Mouse (Mus musculus): Measurements from ENCODE around the gene 4930519P11Rik.

DNA sequence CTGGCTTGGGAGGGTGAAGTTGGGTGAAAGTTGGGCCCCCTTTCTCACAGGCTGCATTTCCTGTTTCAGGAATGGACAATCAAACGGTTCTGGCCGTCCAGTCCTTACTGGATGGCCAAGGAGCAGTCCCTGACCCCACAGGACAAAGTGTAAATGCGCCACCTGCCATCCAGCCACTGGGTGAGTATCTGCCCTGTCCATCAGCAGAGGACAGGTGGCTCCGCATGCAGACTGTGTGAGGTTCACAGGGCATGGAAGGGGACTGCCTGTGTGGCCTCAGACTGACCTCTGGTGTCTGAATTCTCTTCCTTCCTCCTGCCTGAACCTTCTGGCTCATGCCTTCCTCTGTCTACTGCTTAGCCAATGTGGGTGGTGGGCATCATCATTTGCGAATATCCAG, 8.4 kb upstream of the 4930519P11Rik start:
- TF ChIP-seq CTCF (IDR thresholded peaks at IDR 0.05; ENCODE audit: low read depth, low read length) (no peak), GATA1 (IDR thresholded peaks at IDR 0.05; ENCODE audit: borderline replicate concordance, low read length) (no peak), GATA2 (IDR thresholded peaks at IDR 0.05; ENCODE audit: borderline replicate concordance, low read depth, low read length) (no peak)
